Mouse (Mus musculus): ENCODE measurements around the gene Coro2a.

- TF ChIP-seq CTCF (IDR thresholded peaks at IDR 0.05; ENCODE audit: borderline replicate concordance, extremely low read depth, insufficient read depth, insufficient read length) (no peak), POLR2A (IDR thresholded peaks at IDR 0.05; ENCODE audit: borderline replicate concordance, extremely low read depth, insufficient read depth, insufficient read length, poor library complexity, severe bottlenecking) (no peak)
Observed at GRCm38 (mm10) chr4:46613618-46614017, 11.6 kb upstream of the Coro2a start.
